Mouse (Mus musculus): Measurements from ENCODE around the gene Maml2. TPM values are rescaled to one million over a fixed set of nuclear protein-coding genes. Genes with fewer than 3 reads are reported as not detected.

Gene Maml2
- polyA plus RNA-seq, 1 experiment from 2014 or later, result 12.1 TPM

- no peak for ATAC-seq (ENCODE audit: low FRiP score, low TSS enrichment)
- Histone ChIP-seq H3K9ac (replicated peaks; ENCODE audit: low read length) (no peak overlapping the region), H3K4me3 (replicated peaks; ENCODE audit: low read depth, low read length) (no peak overlapping the region), H3K4me2 (ENCODE audit: low read length) (no peak overlapping the region), H3K36me3 (ENCODE audit: control insufficient read depth, insufficient read depth, low read length) (no peaks in the 10 kb centered on the region), H3K9me3 (ENCODE audit: control insufficient read depth, low read length) (no peaks in the 10 kb centered on the region), H3K27me3 (ENCODE audit: control insufficient read depth, insufficient read depth, low read length) (no peaks in the 10 kb centered on the region), H3K4me1 (ENCODE audit: control insufficient read depth, insufficient read depth, low read length) (no peaks in the 10 kb centered on the region), H3K27ac (replicated peaks; ENCODE audit: low read depth, low read length) (no peak overlapping the region)
- 86% methylated on average over 5 of the region's 5 CpGs for WGBS
- DNase-seq, result no peak
These were observed 276.3 kb downstream of the Maml2 start for GRCm38 (mm10) chr9:13574059-13574458.

- no peak overlapping the region for H3K4me2 ChIP-seq (ENCODE audit: low read length)
- 79% methylated on average over 2 of the region's 2 CpGs for WGBS
These were observed 277.2 kb downstream of the Maml2 start for GRCm38 (mm10) chr9:13574913-13575312.

GRCm38 (mm10) chr9:13577150-13577549 is 279.4 kb downstream of the Maml2 start:
- H3K27me3 ChIP-seq (ENCODE audit: control insufficient read depth, insufficient read depth, low read length), result no peaks in the 10 kb centered on the region
- no peaks in the 10 kb centered on the region for H3K9me3 ChIP-seq (ENCODE audit: control insufficient read depth, low read length)
- H3K9ac ChIP-seq (replicated peaks; ENCODE audit: low read length), result no peak overlapping the region
- 85% methylated on average over 1 of the region's 1 CpGs for WGBS
- ATAC-seq (ENCODE audit: low FRiP score, low TSS enrichment), result no peak
- H3K4me1 ChIP-seq (ENCODE audit: control insufficient read depth, insufficient read depth, low read length), result no peaks in the 10 kb centered on the region
- H3K4me2 ChIP-seq (ENCODE audit: low read length), result no peak overlapping the region
- H3K27ac ChIP-seq (replicated peaks; ENCODE audit: low read depth, low read length), result no peak overlapping the region
- H3K36me3 ChIP-seq (ENCODE audit: control insufficient read depth, insufficient read depth, low read length), result no peaks in the 10 kb centered on the region
- no peak overlapping the region for H3K4me3 ChIP-seq (replicated peaks; ENCODE audit: low read depth, low read length)
- DNase-seq, result no peak

More at GRCm38 (mm10) chr9:13574913-13575312, 277.2 kb downstream of the Maml2 start:
- no peaks in the 10 kb centered on the region for H3K4me1 ChIP-seq (ENCODE audit: control insufficient read depth, insufficient read depth, low read length)
- no peak overlapping the region for H3K27ac ChIP-seq (replicated peaks; ENCODE audit: low read depth, low read length)
- H3K36me3 ChIP-seq (ENCODE audit: control insufficient read depth, insufficient read depth, low read length), result no peaks in the 10 kb centered on the region
- no peak overlapping the region for H3K9ac ChIP-seq (replicated peaks; ENCODE audit: low read length)
- ATAC-seq (ENCODE audit: low FRiP score, low TSS enrichment) (no peak), DNase-seq (no peak)
- no peaks in the 10 kb centered on the region for H3K27me3 ChIP-seq (ENCODE audit: control insufficient read depth, insufficient read depth, low read length)
- H3K4me3 ChIP-seq (replicated peaks; ENCODE audit: low read depth, low read length), result no peak overlapping the region
- no peaks in the 10 kb centered on the region for H3K9me3 ChIP-seq (ENCODE audit: control insufficient read depth, low read length)

- Histone ChIP-seq H3K4me3 (replicated peaks; ENCODE audit: low read depth, low read length) (no peak overlapping the region), H3K27me3 (ENCODE audit: control insufficient read depth, insufficient read depth, low read length) (no peaks in the 10 kb centered on the region), H3K27ac (replicated peaks; ENCODE audit: low read depth, low read length) (no peak overlapping the region), H3K36me3 (ENCODE audit: control insufficient read depth, insufficient read depth, low read length) (no peaks in the 10 kb centered on the region), H3K4me2 (ENCODE audit: low read length) (no peak overlapping the region), H3K4me1 (ENCODE audit: control insufficient read depth, insufficient read depth, low read length) (0 out of 2 replicates have a peak, but pooled peaks cover 11% of the 10 kb centered on the region), H3K9ac (replicated peaks; ENCODE audit: low read length) (no peak overlapping the region), H3K9me3 (ENCODE audit: control insufficient read depth, low read length) (no peaks in the 10 kb centered on the region)
- 86% methylated on average over 5 of the region's 5 CpGs for WGBS
- no peak for DNase-seq
- no peak for ATAC-seq (ENCODE audit: low FRiP score, low TSS enrichment)
These were observed 283.4 kb downstream of the Maml2 start for GRCm38 (mm10) chr9:13581184-13581583.

- H3K9ac ChIP-seq (replicated peaks; ENCODE audit: low read length), result no peak overlapping the region
- ATAC-seq (ENCODE audit: low FRiP score, low TSS enrichment), result no peak
- H3K9me3 ChIP-seq (ENCODE audit: control insufficient read depth, low read length), result no peaks in the 10 kb centered on the region
- 49% methylated on average over 5 of the region's 5 CpGs for WGBS
- 0 out of 2 replicates have a peak, but pooled peaks cover 11% of the 10 kb centered on the region for H3K4me1 ChIP-seq (ENCODE audit: control insufficient read depth, insufficient read depth, low read length)
- H3K27me3 ChIP-seq (ENCODE audit: control insufficient read depth, insufficient read depth, low read length), result no peaks in the 10 kb centered on the region
- H3K4me2 ChIP-seq (ENCODE audit: low read length), result no peak overlapping the region
- H3K4me3 ChIP-seq (replicated peaks; ENCODE audit: low read depth, low read length), result no peak overlapping the region
- DNase-seq, result no peak
- H3K36me3 ChIP-seq (ENCODE audit: control insufficient read depth, insufficient read depth, low read length), result no peaks in the 10 kb centered on the region
- H3K27ac ChIP-seq (replicated peaks; ENCODE audit: low read depth, low read length), result no peak overlapping the region
These were observed 286.2 kb downstream of the Maml2 start for GRCm38 (mm10) chr9:13583952-13584351.

- Histone ChIP-seq H3K27ac (replicated peaks; ENCODE audit: low read depth, low read length) (no peak overlapping the region), H3K4me1 (ENCODE audit: control insufficient read depth, insufficient read depth, low read length) (0 out of 2 replicates have a peak, but pooled peaks cover 11% of the 10 kb centered on the region), H3K9me3 (ENCODE audit: control insufficient read depth, low read length) (no peaks in the 10 kb centered on the region), H3K9ac (replicated peaks; ENCODE audit: low read length) (no peak overlapping the region), H3K27me3 (ENCODE audit: control insufficient read depth, insufficient read depth, low read length) (no peaks in the 10 kb centered on the region), H3K36me3 (ENCODE audit: control insufficient read depth, insufficient read depth, low read length) (no peaks in the 10 kb centered on the region), H3K4me2 (ENCODE audit: low read length) (no peak overlapping the region), H3K4me3 (replicated peaks; ENCODE audit: low read depth, low read length) (no peak overlapping the region)
- 72% methylated on average over 3 of the region's 3 CpGs for WGBS
- DNase-seq, result peak; percentile 63
- peak; percentile 66; the same call in 1 of the 2 replicates for ATAC-seq (ENCODE audit: low FRiP score, low TSS enrichment)
These were observed 286.7 kb downstream of the Maml2 start for GRCm38 (mm10) chr9:13584435-13584834.

- no peaks in the 10 kb centered on the region for H3K27me3 ChIP-seq (ENCODE audit: control insufficient read depth, insufficient read depth, low read length)
- H3K4me2 ChIP-seq (ENCODE audit: low read length), result no peak overlapping the region
- no peak overlapping the region for H3K27ac ChIP-seq (replicated peaks; ENCODE audit: low read depth, low read length)
- ATAC-seq (ENCODE audit: low FRiP score, low TSS enrichment) (no peak), DNase-seq (no peak)
- no peaks in the 10 kb centered on the region for H3K36me3 ChIP-seq (ENCODE audit: control insufficient read depth, insufficient read depth, low read length)
- no peak overlapping the region for H3K9ac ChIP-seq (replicated peaks; ENCODE audit: low read length)
- H3K4me3 ChIP-seq (replicated peaks; ENCODE audit: low read depth, low read length), result no peak overlapping the region
- 77% methylated on average over 9 of the region's 9 CpGs for WGBS
- H3K9me3 ChIP-seq (ENCODE audit: control insufficient read depth, low read length), result no peaks in the 10 kb centered on the region
- 0 out of 2 replicates have a peak, but pooled peaks cover 11% of the 10 kb centered on the region for H3K4me1 ChIP-seq (ENCODE audit: control insufficient read depth, insufficient read depth, low read length)
These were observed 289.6 kb downstream of the Maml2 start for GRCm38 (mm10) chr9:13587085-13587933.

- 100% methylated on average over 1 of the region's 1 CpGs for WGBS
- H3K9me3 ChIP-seq (ENCODE audit: control insufficient read depth, low read length), result no peaks in the 10 kb centered on the region
- ATAC-seq (ENCODE audit: low FRiP score, low TSS enrichment) (no peak), DNase-seq (no peak)
- no peak overlapping the region for H3K4me3 ChIP-seq (replicated peaks; ENCODE audit: low read depth, low read length)
- H3K27me3 ChIP-seq (ENCODE audit: control insufficient read depth, insufficient read depth, low read length), result no peaks in the 10 kb centered on the region
- H3K36me3 ChIP-seq (ENCODE audit: control insufficient read depth, insufficient read depth, low read length), result no peaks in the 10 kb centered on the region
- no peak overlapping the region for H3K27ac ChIP-seq (replicated peaks; ENCODE audit: low read depth, low read length)
- no peak overlapping the region for H3K9ac ChIP-seq (replicated peaks; ENCODE audit: low read length)
- H3K4me1 ChIP-seq (ENCODE audit: control insufficient read depth, insufficient read depth, low read length), result 0 out of 2 replicates have a peak, but pooled peaks cover 4% of the 10 kb centered on the region
- H3K4me2 ChIP-seq (ENCODE audit: low read length), result no peak overlapping the region
These were observed 291.0 kb downstream of the Maml2 start for GRCm38 (mm10) chr9:13588786-13589185.

- no peaks in the 10 kb centered on the region for H3K9me3 ChIP-seq (ENCODE audit: control insufficient read depth, low read length)
- H3K27ac ChIP-seq (replicated peaks; ENCODE audit: low read depth, low read length), result no peak overlapping the region
- no peaks in the 10 kb centered on the region for H3K27me3 ChIP-seq (ENCODE audit: control insufficient read depth, insufficient read depth, low read length)
- H3K36me3 ChIP-seq (ENCODE audit: control insufficient read depth, insufficient read depth, low read length), result no peaks in the 10 kb centered on the region
- no peak overlapping the region for H3K9ac ChIP-seq (replicated peaks; ENCODE audit: low read length)
- peaks cover 10% of the 10 kb centered on the region for H3K4me1 ChIP-seq (ENCODE audit: control insufficient read depth, insufficient read depth, low read length)
- DNase-seq (no peak), ATAC-seq (ENCODE audit: low FRiP score, low TSS enrichment) (no peak)
- H3K4me2 ChIP-seq (ENCODE audit: low read length), result no peak overlapping the region
- no peak overlapping the region for H3K4me3 ChIP-seq (replicated peaks; ENCODE audit: low read depth, low read length)
- 95% methylated on average over 10 of the region's 10 CpGs for WGBS
These were observed 294.9 kb downstream of the Maml2 start for GRCm38 (mm10) chr9:13592701-13593100.

Data from midbrain, embryonic 14.5 days (tissue).